Mouse (Mus musculus): ENCODE measurements around the gene H2-Oa.

H2-Oa gene

GRCm38 (mm10) chr17:34092197-34092875, at the start of gene H2-Oa:
H2-Oa (plus strand) TSS chr17:34092340.
- in situ Hi-C loops (cut with MboI; ENCODE audit: low sequenced_read_pairs), result no loop called here

- in situ Hi-C loops (cut with MboI; ENCODE audit: low sequenced_read_pairs), result no loop called here
Observed at GRCm38 (mm10) chr17:34045941-34046340, 46.2 kb upstream of the H2-Oa start.

- in situ Hi-C loops (cut with MboI; ENCODE audit: low sequenced_read_pairs), result no loop called here
Observed at GRCm38 (mm10) chr17:34047404-34048050, 44.6 kb upstream of the H2-Oa start.

DNA sequence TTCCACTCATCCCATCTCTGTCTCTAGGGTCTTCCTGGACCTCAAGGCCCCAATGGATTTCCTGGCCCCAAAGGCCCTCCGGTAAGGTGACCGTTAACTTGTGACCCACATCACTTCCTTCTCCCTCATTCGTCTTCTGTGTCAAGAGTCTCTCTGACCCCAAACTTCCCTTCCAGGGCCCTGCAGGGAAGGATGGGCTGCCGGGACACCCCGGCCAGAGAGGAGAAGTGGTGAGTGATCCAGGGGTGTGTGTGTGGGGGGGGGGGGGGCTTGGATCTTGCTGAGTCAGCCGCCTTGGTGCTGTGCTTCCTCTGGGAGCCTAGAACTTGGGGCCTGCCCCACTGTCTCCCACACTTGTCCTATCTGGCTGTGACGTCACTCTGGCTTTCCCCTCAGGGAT, 34.9 kb upstream of the H2-Oa start:
- in situ Hi-C loops (cut with MboI; ENCODE audit: low sequenced_read_pairs), result no loop called here

GRCm38 (mm10) chr17:34068864-34069263, 23.3 kb upstream of the H2-Oa start:
- in situ Hi-C loops (cut with MboI; ENCODE audit: low sequenced_read_pairs), result no loop called here

DNA sequence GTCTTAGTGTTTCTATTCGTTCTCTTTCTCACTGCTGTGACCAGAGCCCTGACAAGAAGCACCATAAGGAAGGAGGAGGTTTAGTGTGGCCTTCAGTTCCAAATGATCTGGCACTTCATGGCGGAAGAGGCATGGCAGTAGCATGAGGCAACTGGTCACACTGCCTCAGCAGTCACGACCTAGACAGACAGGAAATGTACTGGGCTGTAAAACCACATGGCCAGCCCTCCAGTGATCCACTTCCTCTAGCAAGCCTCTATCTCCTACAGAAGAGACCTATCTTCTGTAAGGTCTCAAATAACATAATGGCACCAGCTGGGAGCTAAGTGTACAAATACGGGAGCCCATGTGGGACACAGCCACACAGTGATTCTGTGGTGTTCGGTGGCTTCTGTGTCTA, 20.0 kb upstream of the H2-Oa start:
- in situ Hi-C loops (cut with MboI; ENCODE audit: low sequenced_read_pairs), result no loop called here

DNA sequence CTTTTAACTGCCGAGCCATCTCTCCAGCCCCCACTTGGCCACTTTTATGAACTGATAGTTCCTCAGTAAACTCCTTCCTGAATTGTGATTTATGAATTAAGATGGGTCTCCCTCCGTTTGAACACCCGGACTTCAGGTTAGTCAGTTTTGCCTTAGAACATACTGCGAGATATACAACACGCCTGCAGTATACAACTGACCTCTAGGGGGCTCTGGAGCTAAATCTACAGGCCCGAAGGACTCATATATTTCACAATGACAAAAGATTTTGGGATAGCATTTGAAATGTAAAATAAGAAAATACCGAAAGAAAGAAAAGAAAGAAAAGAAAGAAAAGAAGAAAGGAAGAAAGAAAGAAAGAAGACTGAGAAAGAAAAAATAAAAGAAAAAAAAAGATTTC, 16.9 kb upstream of the H2-Oa start:
- in situ Hi-C loops (cut with MboI; ENCODE audit: low sequenced_read_pairs), result no loop called here

DNA sequence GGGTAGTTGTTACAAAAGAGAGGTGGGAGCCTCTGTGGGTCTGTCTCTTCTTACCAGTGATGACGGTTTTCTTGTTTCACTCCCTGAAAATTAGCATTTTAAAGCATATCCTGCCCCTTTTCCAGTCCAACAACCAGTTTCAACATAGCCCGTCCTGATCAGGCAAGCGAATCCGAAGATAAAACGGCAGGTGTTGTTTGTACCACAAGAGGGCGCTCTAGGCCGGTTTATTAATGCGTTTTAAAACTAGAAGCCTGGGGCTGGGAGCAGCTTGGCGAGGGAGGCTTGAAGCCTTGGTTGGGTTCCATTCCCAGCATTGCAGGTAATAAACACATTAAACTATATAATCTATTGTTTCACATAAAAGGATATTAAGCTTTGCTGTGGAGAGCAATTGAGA, 14.6 kb upstream of the H2-Oa start:
- in situ Hi-C loops (cut with MboI; ENCODE audit: low sequenced_read_pairs), result no loop called here

- in situ Hi-C loops (cut with MboI; ENCODE audit: low sequenced_read_pairs), result no loop called here
Observed at GRCm38 (mm10) chr17:34078148-34078547, 14.0 kb upstream of the H2-Oa start.

GRCm38 (mm10) chr17:34079002-34079401, 13.1 kb upstream of the H2-Oa start:
- in situ Hi-C loops (cut with MboI; ENCODE audit: low sequenced_read_pairs), result no loop called here

DNA sequence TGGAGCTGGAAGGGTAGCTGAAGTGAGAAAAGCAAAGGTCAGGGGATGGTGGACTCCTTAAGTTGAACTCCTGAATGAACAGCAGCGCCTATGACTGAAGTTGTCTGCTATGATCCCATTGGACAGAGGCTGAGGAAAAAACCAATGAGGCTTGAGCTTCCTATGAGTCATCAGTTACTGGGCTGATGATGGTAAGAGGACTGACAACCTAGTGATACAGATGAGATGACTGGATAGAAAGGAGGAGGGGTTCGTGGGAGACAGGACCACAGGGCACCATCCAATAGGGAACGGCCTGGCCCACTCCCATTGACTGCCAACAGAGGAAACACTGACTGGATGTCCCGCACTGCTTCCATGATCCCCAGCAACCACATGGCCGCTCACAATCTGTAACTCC, 12.5 kb upstream of the H2-Oa start:
- in situ Hi-C loops (cut with MboI; ENCODE audit: low sequenced_read_pairs), result loop anchor here (5.0 kb wide), 1 partner anchor 88 kb away; no protein-coding TSS in a partner anchor

GRCm38 (mm10) chr17:34083104-34083503, 9.0 kb upstream of the H2-Oa start:
- in situ Hi-C loops (cut with MboI; ENCODE audit: low sequenced_read_pairs), result loop anchor here (5.0 kb wide), 1 partner anchor 84 kb away; no protein-coding TSS in a partner anchor

GRCm38 (mm10) chr17:34087386-34087785, 4.8 kb upstream of the H2-Oa start:
- in situ Hi-C loops (cut with MboI; ENCODE audit: low sequenced_read_pairs), result no loop called here

- in situ Hi-C loops (cut with MboI; ENCODE audit: low sequenced_read_pairs), result no loop called here
Observed at GRCm38 (mm10) chr17:34088124-34088523, 4.0 kb upstream of the H2-Oa start.

GRCm38 (mm10) chr17:34090923-34091322, 1.2 kb upstream of the H2-Oa start:
- in situ Hi-C loops (cut with MboI; ENCODE audit: low sequenced_read_pairs), result no loop called here

DNA sequence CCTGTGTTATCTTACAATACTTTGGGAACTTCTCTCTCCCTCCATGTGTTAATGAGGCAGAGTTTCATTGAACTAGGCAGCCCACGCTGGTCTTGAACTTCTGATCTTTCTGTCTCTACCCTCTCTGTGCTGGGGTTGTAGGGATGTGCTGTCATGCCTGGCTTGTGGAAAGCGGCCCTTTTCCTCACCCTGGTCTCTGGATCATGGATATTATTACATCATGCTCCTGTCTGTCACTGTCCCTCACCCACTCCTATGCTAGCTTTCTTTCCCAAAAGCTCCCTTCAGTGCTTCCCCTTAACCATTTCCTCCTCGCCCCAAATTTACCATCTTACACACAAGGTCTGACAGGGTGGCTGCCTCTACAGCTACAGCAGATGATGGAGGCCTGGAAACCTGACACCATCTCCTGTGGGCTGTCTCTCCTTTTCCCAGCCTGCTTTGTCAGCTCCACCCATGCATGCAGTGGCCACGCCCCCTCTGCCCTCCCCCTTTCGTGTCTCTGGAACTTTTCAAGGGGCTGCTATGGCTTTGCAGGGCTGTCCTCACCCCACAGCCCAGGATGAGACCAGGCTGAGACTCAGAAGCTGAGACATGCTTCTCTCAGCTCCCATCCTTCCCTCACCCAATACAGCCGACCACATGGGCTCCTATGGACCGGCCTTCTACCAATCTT, 1.2 kb downstream of the H2-Oa start:
- in situ Hi-C loops (cut with MboI; ENCODE audit: low sequenced_read_pairs), result no loop called here

GRCm38 (mm10) chr17:34094283-34095035, 2.3 kb downstream of the H2-Oa start:
- in situ Hi-C loops (cut with MboI; ENCODE audit: low sequenced_read_pairs), result no loop called here

DNA sequence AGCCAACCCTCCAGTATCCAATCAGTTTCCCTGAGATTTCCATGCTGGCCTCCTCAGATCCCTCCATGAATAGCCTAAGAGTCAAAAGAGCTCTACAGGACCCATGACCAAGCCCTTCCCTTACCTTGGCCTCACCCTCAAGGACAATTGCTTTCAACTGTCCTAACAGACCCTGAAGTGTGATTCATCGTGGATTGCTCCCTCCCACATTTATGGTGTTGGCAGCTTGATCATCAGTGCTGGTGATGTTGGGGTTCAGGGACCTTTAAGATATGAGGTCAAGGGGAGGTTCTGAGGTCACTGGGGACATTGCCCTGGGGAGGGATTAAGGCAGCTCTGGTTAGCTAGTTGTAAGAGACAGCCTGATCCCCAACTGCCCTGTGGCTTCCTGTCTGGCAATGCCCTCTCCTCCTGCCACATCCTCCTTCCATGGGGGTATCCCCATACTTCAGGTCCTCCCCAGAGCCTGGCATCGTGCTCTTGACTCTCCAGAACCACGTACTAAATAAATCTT, 4.4 kb downstream of the H2-Oa start:
- in situ Hi-C loops (cut with MboI; ENCODE audit: low sequenced_read_pairs), result no loop called here

- in situ Hi-C loops (cut with MboI; ENCODE audit: low sequenced_read_pairs), result no loop called here
Observed at GRCm38 (mm10) chr17:34097272-34097671, 5.1 kb downstream of the H2-Oa start.

DNA sequence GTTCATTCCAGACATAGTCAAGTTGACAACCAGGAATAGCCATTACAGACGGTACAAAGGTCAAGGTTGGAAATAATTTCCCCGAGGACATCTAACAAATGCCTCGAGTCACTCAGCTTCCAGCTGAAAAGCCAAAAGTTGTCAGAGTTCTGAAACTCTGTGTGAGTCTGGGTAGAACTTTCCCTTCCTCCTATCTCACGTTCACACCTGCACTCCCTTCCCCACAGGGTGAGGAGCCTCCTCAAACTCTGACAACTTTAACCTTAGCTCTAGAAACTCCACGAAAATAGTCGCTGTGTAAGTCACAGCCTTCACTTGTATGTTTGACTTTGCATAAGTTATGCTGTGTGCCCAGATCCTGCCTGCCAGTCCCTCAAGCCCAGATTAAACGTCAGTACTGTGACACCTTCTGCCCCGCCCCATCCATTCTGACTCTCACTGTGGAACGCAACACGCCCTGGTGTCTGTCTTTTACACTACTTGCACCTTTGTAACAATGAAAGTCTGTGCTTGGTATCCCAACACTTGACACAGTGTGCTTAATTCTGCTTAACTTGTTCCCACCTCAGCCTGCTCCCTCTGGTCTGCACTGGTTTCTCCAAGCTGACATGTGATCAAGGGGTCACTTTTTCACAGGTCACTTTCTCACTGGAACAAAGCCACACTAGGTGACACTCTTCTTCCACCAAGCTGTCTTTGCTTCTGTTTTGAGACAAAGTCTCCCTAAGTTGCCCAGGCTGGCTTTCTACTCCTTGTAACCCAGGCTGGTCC, 6.8 kb downstream of the H2-Oa start:
- in situ Hi-C loops (cut with MboI; ENCODE audit: low sequenced_read_pairs), result no loop called here
